In genomic region chr16:18649126-18649525, GRCm38 (mm10) we compare ENCODE assay signal across 31 mouse cellular contexts. TPM values are rescaled to one million over a fixed set of nuclear protein-coding genes. Genes with fewer than 3 reads are reported as not detected.
DNase-seq lines count a peak whose midpoint lies in the region; ATAC-seq and TF ChIP-seq lines count a peak whose summit lies in the region.
"Had no signal": no experiment of that assay in that cellular context is flagged by ENCODE, and none has a peak within 500 bp of the region (broad histone marks: within the 10 kb centered on the region; RNA-seq: fewer than 3 reads in every experiment).

No protein-coding gene starts in this region.

- no peaks in the 10 kb centered on the region for H3K36me3 ChIP-seq in intestine, embryonic 15.5 days
- no peaks in the 10 kb centered on the region for H3K36me3 ChIP-seq in small intestine, adult 2 months (ENCODE audit: control insufficient read depth, insufficient read depth, low read length)
- no peaks in the 10 kb centered on the region for H3K36me3 ChIP-seq in stomach, postnatal 0 days (ENCODE audit: control insufficient read depth, insufficient read depth, low read length)
- no peaks in the 10 kb centered on the region for H3K36me3 ChIP-seq in lung, postnatal 0 days (ENCODE audit: insufficient read depth, low read length)
- H3K36me3 ChIP-seq: embryonic facial prominence, embryonic 12.5 days; embryonic facial prominence, embryonic 15.5 days; G1E; heart, embryonic 12.5 days; heart, embryonic 15.5 days; hindbrain, embryonic 12.5 days; hindbrain, embryonic 15.5 days had no signal

- intact Hi-C loops in heart, postnatal 36 days (cut with DNase I), result no loop called here

- H3K4me1 ChIP-seq in intestine, embryonic 15.5 days (replicated peaks), result no peaks in the 10 kb centered on the region
- peaks cover 25% of the 10 kb centered on the region for H3K4me1 ChIP-seq in small intestine, adult 2 months (ENCODE audit: control insufficient read depth, insufficient read depth, insufficient read length, low read length)
- H3K4me1 ChIP-seq in stomach, postnatal 0 days (replicated peaks; ENCODE audit: control insufficient read depth, insufficient read depth), result no peaks in the 10 kb centered on the region
- no peaks in the 10 kb centered on the region for H3K4me1 ChIP-seq in lung, postnatal 0 days (ENCODE audit: insufficient read depth, low read depth, low read length)
- H3K4me1 ChIP-seq: forebrain, embryonic 13.5 days; heart, embryonic 12.5 days; heart, embryonic 15.5 days; hindbrain, embryonic 12.5 days; hindbrain, embryonic 15.5 days had no signal

- 54% methylated on average over 3 of the region's 3 CpGs for WGBS in intestine, embryonic 15.5 days
- WGBS in small intestine, adult 2 months, result 18% methylated on average over 3 of the region's 3 CpGs
- WGBS in stomach, postnatal 0 days, result 33% methylated on average over 3 of the region's 3 CpGs
- WGBS in lung, postnatal 0 days, result 37% methylated on average over 3 of the region's 3 CpGs

- H3K27ac ChIP-seq in intestine, embryonic 15.5 days, result 0 out of 2 replicates have a peak overlapping the region, but pooled peaks have one; percentile 51
- H3K27ac ChIP-seq in small intestine, adult 2 months (ENCODE audit: insufficient read depth, low read depth, low read length), result peak overlapping the region; percentile 98
- 0 out of 2 replicates have a peak overlapping the region, but pooled peaks have one; percentile 26 for H3K27ac ChIP-seq in stomach, postnatal 0 days (replicated peaks)
- H3K27ac ChIP-seq in lung, postnatal 0 days (ENCODE audit: low read length), result no peak overlapping the region
- H3K27ac ChIP-seq: embryonic facial prominence, embryonic 12.5 days; embryonic facial prominence, embryonic 15.5 days; forebrain, embryonic 13.5 days; heart, embryonic 15.5 days; hindbrain, embryonic 12.5 days; hindbrain, embryonic 15.5 days had no signal

- DNase-seq in heart, adult 11 months, result peak; percentile 73
- DNase-seq in heart, postnatal 36 days, result no peak
- DNase-seq in stomach, postnatal 0 days (ENCODE audit: low spot score), result peak; percentile 50
- DNase-seq in natural killer cell, adult 2 months (ENCODE audit: low spot score in 2 of 2), result no peak
- DNase-seq in lung, postnatal 0 days (ENCODE audit: low spot score), result no peak
- DNase-seq in kidney, postnatal 14 days, result no peak
- DNase-seq: adrenal gland, adult 2 months; adrenal gland, postnatal 14 days; cerebellum, adult 11 months; cerebellum, adult 2 months; cerebellum, adult 9-11 months; cerebellum, postnatal 25 days; gastrocnemius, postnatal 10 days; gastrocnemius, postnatal 36 days; heart, postnatal 10 days; heart, postnatal 4 days had no signal

- peak; percentile 40 for TF ChIP-seq EP300 in stomach, postnatal 0 days (optimal IDR thresholded peaks at IDR 0.05)
- no peak for TF ChIP-seq EP300 in lung, postnatal 0 days (IDR thresholded peaks at IDR 0.05)

- H3K9me3 ChIP-seq in intestine, embryonic 15.5 days, result no peaks in the 10 kb centered on the region
- no peaks in the 10 kb centered on the region for H3K9me3 ChIP-seq in stomach, postnatal 0 days (ENCODE audit: control insufficient read depth, low read length)
- no peaks in the 10 kb centered on the region for H3K9me3 ChIP-seq in lung, postnatal 0 days (ENCODE audit: low read length)
- H3K9me3 ChIP-seq: embryonic facial prominence, embryonic 12.5 days; embryonic facial prominence, embryonic 15.5 days; forebrain, embryonic 13.5 days; G1E; heart, embryonic 12.5 days; heart, embryonic 15.5 days; hindbrain, embryonic 12.5 days; hindbrain, embryonic 15.5 days had no signal

- ATAC-seq in intestine, embryonic 15.5 days, result peak; percentile 60
- ATAC-seq in stomach, postnatal 0 days (ENCODE audit: low FRiP score, low TSS enrichment), result peak; percentile 91
- no peak for ATAC-seq in lung, postnatal 0 days
- ATAC-seq: forebrain, embryonic 13.5 days; forebrain, embryonic 16.5 days had no signal

- TF ChIP-seq CTCF in small intestine, adult 2 months (IDR thresholded peaks at IDR 0.05; ENCODE audit: extremely low read depth, insufficient read length, insufficient replicate concordance, low read depth, low read length), result no peak
- no peak for TF ChIP-seq CTCF in stomach, postnatal 0 days (IDR thresholded peaks at IDR 0.05; ENCODE audit: low read depth)
- no peak for TF ChIP-seq CTCF in lung, postnatal 0 days (IDR thresholded peaks at IDR 0.05)

- H3K4me2 ChIP-seq in intestine, embryonic 15.5 days (replicated peaks), result no peak overlapping the region
- H3K4me2 ChIP-seq in stomach, postnatal 0 days (replicated peaks; ENCODE audit: low read depth), result no peak overlapping the region
- no peak overlapping the region for H3K4me2 ChIP-seq in lung, postnatal 0 days (replicated peaks; ENCODE audit: low read depth, low read length)
- H3K4me2 ChIP-seq: embryonic facial prominence, embryonic 12.5 days; embryonic facial prominence, embryonic 15.5 days; forebrain, embryonic 13.5 days; heart, embryonic 12.5 days; heart, embryonic 15.5 days; hindbrain, embryonic 12.5 days; hindbrain, embryonic 15.5 days had no signal

- TF ChIP-seq POLR2A in small intestine, adult 2 months (IDR thresholded peaks at IDR 0.05; ENCODE audit: low read depth, low read length), result no peak; the same call in 1 of the 2 replicates

- H3K9ac ChIP-seq in intestine, embryonic 15.5 days, result no peak overlapping the region
- no peak overlapping the region for H3K9ac ChIP-seq in stomach, postnatal 0 days (ENCODE audit: low read length)
- H3K9ac ChIP-seq in lung, postnatal 0 days (replicated peaks; ENCODE audit: low read depth), result no peak overlapping the region
- H3K9ac ChIP-seq: embryonic facial prominence, embryonic 12.5 days; embryonic facial prominence, embryonic 15.5 days; forebrain, embryonic 13.5 days; heart, embryonic 12.5 days; heart, embryonic 15.5 days; hindbrain, embryonic 12.5 days; hindbrain, embryonic 15.5 days had no signal

- H3K4me3 ChIP-seq in intestine, embryonic 15.5 days (replicated peaks), result no peak overlapping the region
- no peak overlapping the region for H3K4me3 ChIP-seq in small intestine, adult 2 months (ENCODE audit: low read depth, low read length)
- no peak overlapping the region for H3K4me3 ChIP-seq in stomach, postnatal 0 days (ENCODE audit: low read depth, low read length)
- no peak overlapping the region for H3K4me3 ChIP-seq in lung, postnatal 0 days (ENCODE audit: low read depth, low read length)
- H3K4me3 ChIP-seq: embryonic facial prominence, embryonic 12.5 days; embryonic facial prominence, embryonic 15.5 days; forebrain, embryonic 13.5 days; heart, embryonic 12.5 days; heart, embryonic 15.5 days; hindbrain, embryonic 12.5 days; hindbrain, embryonic 15.5 days had no signal

- no peaks in the 10 kb centered on the region for H3K27me3 ChIP-seq in intestine, embryonic 15.5 days (replicated peaks)
- H3K27me3 ChIP-seq in small intestine, adult 2 months (ENCODE audit: control insufficient read depth, insufficient read depth, low read length), result no peaks in the 10 kb centered on the region
- H3K27me3 ChIP-seq in stomach, postnatal 0 days (ENCODE audit: control insufficient read depth, insufficient read depth, low read length), result no peaks in the 10 kb centered on the region
- no peaks in the 10 kb centered on the region for H3K27me3 ChIP-seq in lung, postnatal 0 days (replicated peaks; ENCODE audit: insufficient read depth, low read length)
- H3K27me3 ChIP-seq: embryonic facial prominence, embryonic 12.5 days; embryonic facial prominence, embryonic 15.5 days; forebrain, embryonic 13.5 days; heart, embryonic 12.5 days; heart, embryonic 15.5 days; hindbrain, embryonic 12.5 days; hindbrain, embryonic 15.5 days had no signal

RNA-seq across cellular contexts. Expression of gene Sept5, which starts 19.4 kb away (rescaled TPM):
- 1 to 10 TPM; 3.7 to 3.8 TPM for total RNA-seq in heart, postnatal 36 days (2021)
- polyA plus RNA-seq in intestine, embryonic 15.5 days (2015; fragmentation: Nextera tagmentation; extraction: Ambion mirVana), result 39.0 and 42.7 TPM in 2 replicates
- 64.1 and 381 TPM in 2 replicates for polyA plus RNA-seq in small intestine, adult 2 months (2012; rRNA removed)
- 38.0 and 38.8 TPM in 2 replicates for polyA plus RNA-seq in stomach, postnatal 0 days (2015; fragmentation: Nextera tagmentation; extraction: Ambion mirVana)
- polyA plus RNA-seq in lung, postnatal 0 days (2015; fragmentation: Nextera tagmentation; extraction: Ambion mirVana), result 8.5 and 9.6 TPM in 2 replicates
- polyA plus RNA-seq: G1E had no signal

RNA-seq across cellular contexts. Expression of gene Gm49601, which starts 22.9 kb away (rescaled TPM):
- total RNA-seq in heart, postnatal 36 days (2021), result 1 to 10 TPM in 1 of 2 experiments, under 1 TPM in 1; 0.60 to 1.6 TPM
- polyA plus RNA-seq in intestine, embryonic 15.5 days (2015; fragmentation: Nextera tagmentation; extraction: Ambion mirVana), result 3.5 and 4.3 TPM in 2 replicates
- 22.7 and 156 TPM in 2 replicates for polyA plus RNA-seq in small intestine, adult 2 months (2012; rRNA removed)
- 0.97 and 1.5 TPM in 2 replicates for polyA plus RNA-seq in stomach, postnatal 0 days (2015; fragmentation: Nextera tagmentation; extraction: Ambion mirVana)
- polyA plus RNA-seq in lung, postnatal 0 days (2015; fragmentation: Nextera tagmentation; extraction: Ambion mirVana), result 2.2 and 3.1 TPM in 2 replicates
- total RNA-seq: common myeloid progenitor, adult 5-6 weeks had no signal
- polyA plus RNA-seq: G1E had no signal

RNA-seq across cellular contexts. Expression of gene Gp1bb, which starts 26.9 kb away (rescaled TPM):
- total RNA-seq in heart, postnatal 36 days (2021), result 1 to 10 TPM; 1.2 TPM
- 2.2 and 2.5 TPM in 2 replicates for polyA plus RNA-seq in intestine, embryonic 15.5 days (2015; fragmentation: Nextera tagmentation; extraction: Ambion mirVana)
- 35.8 and 580 TPM in 2 replicates for polyA plus RNA-seq in small intestine, adult 2 months (2012; rRNA removed)
- 4.6 and 5.4 TPM in 2 replicates for polyA plus RNA-seq in stomach, postnatal 0 days (2015; fragmentation: Nextera tagmentation; extraction: Ambion mirVana)
- 7.9 and 8.8 TPM in 2 replicates for polyA plus RNA-seq in lung, postnatal 0 days (2015; fragmentation: Nextera tagmentation; extraction: Ambion mirVana)
- total RNA-seq: adrenal gland, adult 2 months; CH12.LX; gastrocnemius, adult 18-20 months; gastrocnemius, postnatal 10 days; gastrocnemius, postnatal 36 days; granulocyte monocyte progenitor cell, adult 5-6 weeks had no signal

RNA-seq across cellular contexts. Expression of gene Tbx1, which starts 58.7 kb away (rescaled TPM):
- total RNA-seq in heart, postnatal 36 days (2021), result 1 to 10 TPM in 1 of 2 experiments, under 1 TPM in 1; 0.51 to 2.2 TPM
- polyA plus RNA-seq in intestine, embryonic 15.5 days (2015; fragmentation: Nextera tagmentation; extraction: Ambion mirVana), result 0.23 and 0.49 TPM in 2 replicates
- 2.6 and 8.3 TPM in 2 replicates for polyA plus RNA-seq in small intestine, adult 2 months (2012; rRNA removed)
- 0.34 TPM in 2 replicates for polyA plus RNA-seq in stomach, postnatal 0 days (2015; fragmentation: Nextera tagmentation; extraction: Ambion mirVana)
- polyA plus RNA-seq in lung, postnatal 0 days (2015; fragmentation: Nextera tagmentation; extraction: Ambion mirVana), result 7.6 and 7.8 TPM in 2 replicates
- total RNA-seq: adrenal gland, postnatal 14 days; common myeloid progenitor, adult 5-6 weeks; granulocyte monocyte progenitor cell, adult 5-6 weeks had no signal
- polyA plus RNA-seq: G1E had no signal

Comparison
In these comparisons a context has a peak if more than half of its experiments do, and no peak if none do; other contexts are left out.
1. DNase-seq: peak in heart, adult 11 months (single experiment) and stomach, postnatal 0 days (single experiment); none in heart, postnatal 36 days (0 of 2), natural killer cell, adult 2 months (0 of 2), lung, postnatal 0 days (single experiment) and kidney, postnatal 14 days (single experiment).